13 mouse cellular contexts compared by ENCODE assay signal in genomic region chr9:63774854-63775483, GRCm38 (mm10). TPM values are rescaled to one million over a fixed set of nuclear protein-coding genes. Genes with fewer than 3 reads are reported as not detected.
A peak's percentile ranks its signal among the peaks of the same experiment; 100 is the strongest.
DNase-seq lines count a peak whose midpoint lies in the region; ATAC-seq and TF ChIP-seq lines count a peak whose summit lies in the region.
"Had no signal": no experiment of that assay in that cellular context is flagged by ENCODE, and none has a peak within 500 bp of the region (broad histone marks: within the 10 kb centered on the region; RNA-seq: fewer than 3 reads in every experiment).

No protein-coding gene starts in this region.

- H3K36me3 ChIP-seq in kidney, adult 2 months (ENCODE audit: control insufficient read depth, insufficient read depth, low read length), result no peaks in the 10 kb centered on the region
- no peaks in the 10 kb centered on the region for H3K36me3 ChIP-seq in liver, adult 2 months (ENCODE audit: control insufficient read depth, insufficient read depth, low read length)
- no peaks in the 10 kb centered on the region for H3K36me3 ChIP-seq in stomach, embryonic 15.5 days
- H3K36me3 ChIP-seq: heart, embryonic 15.5 days; neural tube, embryonic 12.5 days had no signal

- peaks cover 14% of the 10 kb centered on the region for H3K4me1 ChIP-seq in kidney, adult 2 months (ENCODE audit: control insufficient read depth, insufficient read depth, low read length)
- H3K4me1 ChIP-seq in liver, adult 2 months (ENCODE audit: control insufficient read depth, insufficient read depth, low read length), result peaks cover 8% of the 10 kb centered on the region
- peaks cover 26% of the 10 kb centered on the region for H3K4me1 ChIP-seq in stomach, embryonic 15.5 days
- H3K4me1 ChIP-seq: neural tube, embryonic 12.5 days had no signal

- TF ChIP-seq CTCF in kidney, adult 2 months (conservative IDR thresholded peaks at IDR 0.05; ENCODE audit: insufficient read depth, insufficient read length, low read depth, low read length), result no peak
- no peak for TF ChIP-seq CTCF in liver, adult 2 months (IDR thresholded peaks at IDR 0.05; ENCODE audit: low read depth, low read length)
- TF ChIP-seq CTCF in layer of hippocampus, adult 2 months (conservative IDR thresholded peaks at IDR 0.05), result no peak

- ATAC-seq in erythroid progenitor cell, adult 5-6 weeks (replicated peaks; ENCODE audit: low FRiP score, poor library complexity, severe bottlenecking), result peak; percentile 58; the same call in 1 of the 2 replicates
- ATAC-seq in stomach, embryonic 15.5 days (ENCODE audit: insufficient read depth, low FRiP score, low read depth), result peak; percentile 84

- H3K4me2 ChIP-seq in stomach, embryonic 15.5 days, result peak overlapping the region; percentile 24; the same call in 1 of the 2 replicates
- H3K4me2 ChIP-seq: heart, embryonic 15.5 days; midbrain, embryonic 11.5 days; neural tube, embryonic 12.5 days had no signal

- H3K9ac ChIP-seq in liver, adult 2 months (ENCODE audit: low read depth, low read length), result no peak overlapping the region
- no peak overlapping the region for H3K9ac ChIP-seq in stomach, embryonic 15.5 days
- H3K9ac ChIP-seq: heart, embryonic 15.5 days; neural tube, embryonic 12.5 days had no signal

- no peaks in the 10 kb centered on the region for H3K27me3 ChIP-seq in kidney, adult 2 months (replicated peaks; ENCODE audit: control insufficient read depth, insufficient read depth, low read length)
- H3K27me3 ChIP-seq in liver, adult 2 months (ENCODE audit: control insufficient read depth, insufficient read depth, low read length), result no peaks in the 10 kb centered on the region
- H3K27me3 ChIP-seq in stomach, embryonic 15.5 days (replicated peaks), result no peaks in the 10 kb centered on the region
- H3K27me3 ChIP-seq: neural tube, embryonic 12.5 days had no signal

- no peak overlapping the region for H3K4me3 ChIP-seq in kidney, adult 2 months (ENCODE audit: insufficient read depth, low read depth, low read length)
- H3K4me3 ChIP-seq in liver, adult 2 months (ENCODE audit: insufficient read depth, low read depth, low read length), result no peak overlapping the region
- H3K4me3 ChIP-seq in stomach, embryonic 15.5 days (replicated peaks), result no peak overlapping the region
- H3K4me3 ChIP-seq in layer of hippocampus, adult 2 months, result no peak overlapping the region
- H3K4me3 ChIP-seq: heart, embryonic 15.5 days; left cerebral cortex, adult 2 months; neural tube, embryonic 12.5 days had no signal

- peak; percentile 72 for DNase-seq in kidney, adult 2 months
- peak; percentile 65 for DNase-seq in liver, adult 2 months (ENCODE audit: extremely low read depth, low read depth, low spot score)
- no peak for DNase-seq in heart, adult 11 months
- no peak for DNase-seq in layer of hippocampus, postnatal 14 days (ENCODE audit: low spot score in 2 of 2)
- DNase-seq in layer of hippocampus, adult 2 months (ENCODE audit: low spot score in 2 of 2), result no peak
- DNase-seq: adrenal gland, postnatal 14 days; lung, adult 2 months had no signal

- no peak for TF ChIP-seq POLR2A in kidney, adult 2 months (IDR thresholded peaks at IDR 0.05; ENCODE audit: low read depth, low read length)
- no peak for TF ChIP-seq POLR2A in liver, adult 2 months (IDR thresholded peaks at IDR 0.05; ENCODE audit: extremely low read depth, insufficient read depth, low read length)

- peak overlapping the region; percentile 30 for H3K27ac ChIP-seq in kidney, adult 2 months (ENCODE audit: insufficient read depth, low read depth, low read length)
- H3K27ac ChIP-seq in liver, adult 2 months (replicated peaks; ENCODE audit: insufficient read depth, low read depth, low read length), result no peak overlapping the region
- peak overlapping the region; percentile 76 for H3K27ac ChIP-seq in stomach, embryonic 15.5 days
- H3K27ac ChIP-seq in layer of hippocampus, adult 2 months, result no peak overlapping the region
- H3K27ac ChIP-seq: heart, embryonic 15.5 days; left cerebral cortex, adult 2 months; neural tube, embryonic 12.5 days had no signal

- no peaks in the 10 kb centered on the region for H3K79me2 ChIP-seq in liver, adult 2 months (ENCODE audit: control insufficient read depth, insufficient read depth, low read length)

- 19% methylated on average over 6 of the region's 6 CpGs for WGBS in kidney, adult 2 months
- 38% methylated on average over 6 of the region's 6 CpGs for WGBS in liver, adult 2 months
- 36% methylated on average over 6 of the region's 6 CpGs for WGBS in stomach, embryonic 15.5 days

- H3K9me3 ChIP-seq in stomach, embryonic 15.5 days, result no peaks in the 10 kb centered on the region
- H3K9me3 ChIP-seq: heart, embryonic 15.5 days; neural tube, embryonic 12.5 days had no signal

RNA-seq across cellular contexts. Expression of gene Smad3, which starts 17.2 kb away (rescaled TPM):
- 4.7 and 5.0 TPM in 2 replicates for total RNA-seq in erythroid progenitor cell, adult 5-6 weeks (2015; ENCODE audit: low replicate concordance)
- total RNA-seq in erythroid progenitor cell, adult 5-6 weeks (2017; ENCODE audit: low replicate concordance), result 2.6 and 13.2 TPM in 2 replicates
- polyA plus RNA-seq in kidney, adult 2 months (2012; rRNA removed), result 33.5 and 37.0 TPM in 2 replicates
- total RNA-seq in liver, adult 2 months (2014; rRNA removed), result 5.7 and 8.1 TPM in 2 replicates
- polyA plus RNA-seq in liver, adult 2 months (2012; rRNA removed), result 7.8 and 8.9 TPM in 2 replicates
- 17.5 and 19.6 TPM in 2 replicates for polyA plus RNA-seq in stomach, embryonic 15.5 days (2015; fragmentation: Nextera tagmentation; extraction: Ambion mirVana)
- total RNA-seq in layer of hippocampus, postnatal 14 days (2021), result 10 to 100 TPM; 18.9 to 24.3 TPM
- total RNA-seq in layer of hippocampus, adult 2 months (2021), result 10 to 100 TPM; 48.7 to 49.6 TPM

Comparison
In these comparisons a context has a peak if more than half of its experiments do, and no peak if none do; other contexts are left out.
1. DNase-seq: peak in kidney, adult 2 months (single experiment) and liver, adult 2 months (single experiment); none in heart, adult 11 months (single experiment), layer of hippocampus, postnatal 14 days (0 of 2) and layer of hippocampus, adult 2 months (0 of 2).
2. H3K27ac ChIP-seq: peak in kidney, adult 2 months (single experiment) and stomach, embryonic 15.5 days (single experiment); none in liver, adult 2 months (single experiment) and layer of hippocampus, adult 2 months (single experiment).